Mouse (Mus musculus) lung, adult 2 months (tissue): ENCODE measurements around the gene Adgrg6.

Experiments used
- CTCF ChIP-seq: fragments of 200-500 bp; IDR thresholded peaks from 2 replicates; pipeline ENCODE4 v1.5.1; 2011; ENCODE audit warnings: mild to moderate bottlenecking, low read length, control low read depth; ENCODE audit not compliant: insufficient read depth
- POLR2A ChIP-seq: fragments of 200-500 bp; IDR thresholded peaks from 2 replicates; pipeline ENCODE4 v1.6.1; 2011; ENCODE audit warnings: low read depth, mild to moderate bottlenecking, control low read depth, low read length, borderline replicate concordance; ENCODE audit errors: extremely low read depth

DNA sequence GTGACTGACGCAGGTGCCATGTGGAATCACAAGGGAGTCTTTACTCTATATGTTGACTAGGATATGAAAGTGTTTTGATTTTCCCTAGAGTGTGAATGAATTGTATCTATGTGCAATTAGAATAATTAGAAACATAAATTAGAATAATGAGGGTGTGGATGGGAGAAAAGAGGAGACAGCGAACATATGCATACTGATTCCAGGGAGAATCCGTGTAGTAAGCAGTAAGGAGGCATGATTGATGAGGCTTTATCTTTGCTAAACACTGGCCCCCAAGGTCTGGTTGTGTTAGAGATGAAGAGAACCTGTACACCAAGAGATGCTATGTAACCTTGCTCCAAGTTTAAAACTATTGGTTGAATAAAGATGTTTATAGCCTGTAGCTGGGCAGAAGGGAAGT, 187.2 kb downstream of the Adgrg6 start:
- TF ChIP-seq CTCF = no peak
- no peak for TF ChIP-seq POLR2A
